Mouse (Mus musculus) CH12.LX (cell line): ENCODE data around the gene Ptgir. TPM values are rescaled to one million over a fixed set of nuclear protein-coding genes. Genes with fewer than 3 reads are reported as not detected.

Experiments
- DNase-seq: peaks from one replicate; pipeline ENCODE4 v3.0.0-alpha.2; 2013; ENCODE audit errors: extremely low read depth
- H3K27ac ChIP-seq: 2 replicates; pipeline ENCODE4 v1.5.1; 2012; ENCODE audit warnings: low read depth, mild to moderate bottlenecking, control low read depth, moderate library complexity; ENCODE audit not compliant: insufficient read depth
- H3K27me3 ChIP-seq: replicated peaks from 2 replicates; pipeline ENCODE3; 2012; ENCODE audit warnings: inconsistent platforms
- H3K36me3 ChIP-seq, 2 experiments: replicated peaks in 1 of 2; 2 replicates each; pipeline versions ENCODE3 to v1.6.1; 2012; ENCODE audit warnings: inconsistent platforms in 1 of 2, low read length in 1 of 2, mild to moderate bottlenecking in 1 of 2, mixed read lengths in 1 of 2, moderate library complexity in 1 of 2; ENCODE audit not compliant: control insufficient read depth in 1 of 2, insufficient read depth in 1 of 2
- H3K4me1 ChIP-seq, 2 experiments: 2 replicates each; pipeline ENCODE4 v1.6.1; 2012; ENCODE audit warnings: inconsistent platforms in 1 of 2, moderate library complexity in 1 of 2; ENCODE audit not compliant: insufficient read depth in 2 of 2, control insufficient read depth in 1 of 2
- H3K4me2 ChIP-seq: 2 replicates; pipeline ENCODE4 v1.6.1; 2012; ENCODE audit warnings: low read depth, mild to moderate bottlenecking, control low read depth; ENCODE audit not compliant: poor library complexity, insufficient read depth, severe bottlenecking
- H3K4me3 ChIP-seq, 3 experiments: fragments of 150-350 bp in 1 of 3; sonication (generic) in 1 of 3; replicated peaks in 1 of 3; 2 replicates each; pipeline versions ENCODE3 to v1.5.1; 2011 to 2012; ENCODE audit warnings: low read depth in 2 of 3, low read length in 2 of 3, mild to moderate bottlenecking in 2 of 3, moderate library complexity in 2 of 3, control low read depth in 1 of 3, improper control_type of control experiment in 1 of 3, inconsistent platforms in 1 of 3, mixed read lengths in 1 of 3; ENCODE audit not compliant: poor library complexity in 1 of 3
- H3K79me2 ChIP-seq: replicated peaks from 2 replicates; pipeline ENCODE4 v1.6.1; 2012; ENCODE audit warnings: mild to moderate bottlenecking, moderate library complexity; ENCODE audit not compliant: control insufficient read depth, poor library complexity, insufficient read depth, severe bottlenecking; ENCODE audit errors: extremely low read depth
- H3K9ac ChIP-seq: 2 replicates; pipeline ENCODE4 v1.6.1; 2012; ENCODE audit warnings: low read depth, mild to moderate bottlenecking, control low read depth, moderate library complexity; ENCODE audit not compliant: insufficient read depth
- H3K9me3 ChIP-seq: replicated peaks from 2 replicates; pipeline ENCODE3; 2012; ENCODE audit warnings: low read length, inconsistent platforms, mixed read lengths
- BHLHE40 ChIP-seq: IDR thresholded peaks from 2 replicates; pipeline ENCODE4 v1.6.1; 2011; ENCODE audit warnings: mild to moderate bottlenecking, low read depth, low read length, improper control_type of control experiment
- CHD1 ChIP-seq: IDR thresholded peaks from 2 replicates; pipeline ENCODE4 v1.6.1; 2012; ENCODE audit warnings: low read depth, low read length, improper control_type of control experiment, inconsistent platforms
- CHD2 ChIP-seq: IDR thresholded peaks from 2 replicates; pipeline ENCODE4 v1.6.1; 2011; ENCODE audit warnings: low read length, improper control_type of control experiment
- CTCF ChIP-seq, 2 experiments: IDR thresholded peaks in 1 of 2; conservative IDR thresholded peaks in 1 of 2; 2 replicates each; pipeline ENCODE4 v1.5.1; 2011 to 2012; ENCODE audit warnings: low read depth in 2 of 2, low read length in 2 of 2, improper control_type of control experiment in 1 of 2, inconsistent platforms in 1 of 2, mild to moderate bottlenecking in 1 of 2, moderate library complexity in 1 of 2
- E2F4 ChIP-seq: IDR thresholded peaks from 2 replicates; pipeline ENCODE4 v1.6.1; 2011; ENCODE audit warnings: low read depth, low read length, improper control_type of control experiment; ENCODE audit not compliant: insufficient replicate concordance
- ELF1 ChIP-seq: IDR thresholded peaks from 2 replicates; pipeline ENCODE4 v1.6.1; 2014; ENCODE audit warnings: low read depth, mild to moderate bottlenecking, inconsistent platforms, low read length, improper control_type of control experiment
- EP300 ChIP-seq: IDR thresholded peaks from 2 replicates; pipeline ENCODE4 v1.6.1; 2011; ENCODE audit warnings: low read length, improper control_type of control experiment
- ETS1 ChIP-seq: conservative IDR thresholded peaks from 2 replicates; pipeline ENCODE4 v1.6.1; 2012; ENCODE audit warnings: low read depth, mild to moderate bottlenecking, inconsistent platforms, low read length, improper control_type of control experiment, moderate library complexity
- GABPA ChIP-seq: IDR thresholded peaks from 2 replicates; pipeline ENCODE4 v1.6.1; 2012; ENCODE audit warnings: low read depth, low read length, improper control_type of control experiment, inconsistent platforms; ENCODE audit not compliant: insufficient replicate concordance
- HCFC1 ChIP-seq: IDR thresholded peaks from 2 replicates; pipeline ENCODE4 v1.6.1; 2012; ENCODE audit warnings: low read depth, mild to moderate bottlenecking, inconsistent platforms, low read length, improper control_type of control experiment
- IRF4 ChIP-seq: IDR thresholded peaks from 2 replicates; pipeline ENCODE4 v1.6.1; 2014; ENCODE audit warnings: low read depth, mild to moderate bottlenecking, inconsistent platforms, low read length, improper control_type of control experiment
- JUN ChIP-seq: IDR thresholded peaks from 2 replicates; pipeline ENCODE4 v1.6.1; 2011; ENCODE audit warnings: low read depth, mild to moderate bottlenecking, low read length, improper control_type of control experiment, moderate library complexity; ENCODE audit not compliant: insufficient read depth
- JUND ChIP-seq: conservative IDR thresholded peaks from 2 replicates; pipeline ENCODE4 v1.6.1; 2011; ENCODE audit warnings: low read depth, low read length, improper control_type of control experiment
- KAT2A ChIP-seq: IDR thresholded peaks from 2 replicates; pipeline ENCODE4 v1.6.1; 2012; ENCODE audit warnings: low read length, improper control_type of control experiment, inconsistent platforms; ENCODE audit not compliant: insufficient replicate concordance
- MAFK ChIP-seq: IDR thresholded peaks from 2 replicates; pipeline ENCODE4 v1.6.1; 2011; ENCODE audit warnings: low read length, improper control_type of control experiment; ENCODE audit not compliant: insufficient replicate concordance
- MAX ChIP-seq: IDR thresholded peaks from 2 replicates; pipeline ENCODE4 v1.6.1; 2011; ENCODE audit warnings: low read length, improper control_type of control experiment
- MAZ ChIP-seq: IDR thresholded peaks from 2 replicates; pipeline ENCODE4 v1.6.1; 2012; ENCODE audit warnings: low read depth, mild to moderate bottlenecking, inconsistent platforms, low read length, improper control_type of control experiment, moderate library complexity
- MEF2A ChIP-seq: IDR thresholded peaks from 2 replicates; pipeline ENCODE4 v1.6.1; 2014; ENCODE audit warnings: low read depth, mild to moderate bottlenecking, inconsistent platforms, low read length, improper control_type of control experiment, borderline replicate concordance
- MXI1 ChIP-seq: IDR thresholded peaks from 2 replicates; pipeline ENCODE4 v1.6.1; 2011; ENCODE audit warnings: mild to moderate bottlenecking, low read depth, low read length, improper control_type of control experiment
- MYC ChIP-seq: IDR thresholded peaks from 2 replicates; pipeline ENCODE4 v1.6.1; 2011; ENCODE audit warnings: low read depth, mild to moderate bottlenecking, improper control_type of control experiment, low read length
- NELFE ChIP-seq: IDR thresholded peaks from 2 replicates; pipeline ENCODE4 v1.6.1; 2011; ENCODE audit warnings: low read depth, low read length, improper control_type of control experiment
- NRF1 ChIP-seq: IDR thresholded peaks from 2 replicates; pipeline ENCODE4 v1.6.1; 2014; ENCODE audit warnings: low read depth, mild to moderate bottlenecking, inconsistent platforms, low read length, improper control_type of control experiment, moderate library complexity
- PAX5 ChIP-seq: IDR thresholded peaks from 2 replicates; pipeline ENCODE4 v1.6.1; 2012; ENCODE audit warnings: low read length, inconsistent platforms, mixed read lengths
- POLR2A ChIP-seq: IDR thresholded peaks from 2 replicates; pipeline ENCODE4 v1.6.1; 2011; ENCODE audit warnings: low read depth, mild to moderate bottlenecking, improper control_type of control experiment, low read length
- POLR2AphosphoS2 ChIP-seq: IDR thresholded peaks from 2 replicates; pipeline ENCODE4 v1.6.1; 2011; ENCODE audit warnings: low read depth, low read length, improper control_type of control experiment
- RAD21 ChIP-seq: IDR thresholded peaks from 2 replicates; pipeline ENCODE4 v1.6.1; 2011; ENCODE audit warnings: low read depth, mild to moderate bottlenecking, low read length, improper control_type of control experiment, moderate library complexity
- RCOR1 ChIP-seq: conservative IDR thresholded peaks from 2 replicates; pipeline ENCODE4 v1.6.1; 2012; ENCODE audit warnings: low read depth, mild to moderate bottlenecking, inconsistent platforms, low read length, improper control_type of control experiment
- SIN3A ChIP-seq: IDR thresholded peaks from 2 replicates; pipeline ENCODE4 v1.6.1; 2012; ENCODE audit warnings: low read length, improper control_type of control experiment, inconsistent platforms
- SMC3 ChIP-seq: IDR thresholded peaks from 2 replicates; pipeline ENCODE4 v1.6.1; 2011; ENCODE audit warnings: low read depth, low read length, improper control_type of control experiment
- TBP ChIP-seq: conservative IDR thresholded peaks from 2 replicates; pipeline ENCODE4 v1.6.1; 2011; ENCODE audit warnings: low read depth, low read length, improper control_type of control experiment
- TCF12 ChIP-seq: IDR thresholded peaks from 2 replicates; pipeline ENCODE4 v1.6.1; 2014; ENCODE audit warnings: low read depth, mild to moderate bottlenecking, inconsistent platforms, low read length, improper control_type of control experiment
- UBTF ChIP-seq: IDR thresholded peaks from 2 replicates; pipeline ENCODE4 v1.6.1; 2012; ENCODE audit warnings: low read depth, mild to moderate bottlenecking, inconsistent platforms, low read length, improper control_type of control experiment, moderate library complexity
- USF1 ChIP-seq: IDR thresholded peaks from 2 replicates; pipeline ENCODE4 v1.6.1; 2014; ENCODE audit warnings: low read depth, mild to moderate bottlenecking, inconsistent platforms, low read length, improper control_type of control experiment
- USF2 ChIP-seq: conservative IDR thresholded peaks from 2 replicates; pipeline ENCODE4 v1.6.1; 2011; ENCODE audit warnings: low read depth, low read length, improper control_type of control experiment
- ZC3H11A ChIP-seq: IDR thresholded peaks from 2 replicates; pipeline ENCODE4 v1.6.1; 2012; ENCODE audit warnings: low read depth, mild to moderate bottlenecking, inconsistent platforms, low read length, improper control_type of control experiment
- ZKSCAN1 ChIP-seq: IDR thresholded peaks from 2 replicates; pipeline ENCODE4 v1.6.1; 2012; ENCODE audit warnings: low read depth, inconsistent platforms, low read length, improper control_type of control experiment, borderline replicate concordance
- ZMIZ1 ChIP-seq: IDR thresholded peaks from 2 replicates; pipeline ENCODE4 v1.6.1; 2012; ENCODE audit warnings: low read depth, mild to moderate bottlenecking, inconsistent platforms, low read length, improper control_type of control experiment
- ZNF384 ChIP-seq: IDR thresholded peaks from 2 replicates; pipeline ENCODE4 v1.6.1; 2012; ENCODE audit warnings: low read depth, low read length, improper control_type of control experiment, inconsistent platforms
- dilution Hi-C: fragments of 300-500 bp; cut with MboI; formaldehyde crosslinking; loops from 2 replicates; pipeline ENCODE4 v1.14.3; 2020; ENCODE audit warnings: low sequenced_read_pairs; ENCODE audit not compliant: extremely low pct_unique_long_range_greater_than_20kb, extremely low pct_ligation_motif_present
- in situ Hi-C: fragments of 300-500 bp; cut with MboI; formaldehyde crosslinking; loops from 3 replicates; pipeline ENCODE4 v1.14.3; 2019; ENCODE audit warnings: low sequenced_read_pairs, low pct_ligation_motif_present, low pct_unique_long_range_greater_than_20kb, mixed read lengths
- polyA plus RNA-seq: library from polyadenylated mRNA; unstranded; fragments of >175 nt; gene quantifications from 2 replicates; pipeline ENCODE4 v1.2.1, GENCODE M21; 2012; ENCODE audit warnings: low read depth; ENCODE audit not compliant: insufficient read length
- total RNA-seq, 2 experiments: library from RNA; depleted of rRNA; stranded (reverse); fragments of 300-350 nt in 1 of 2; fragments of >200 nt in 1 of 2; gene quantifications; 2 replicates each; pipeline ENCODE4 v1.2.3; 2012 to 2014

The Ptgir gene
- total and polyA plus RNA-seq, 3 experiments = 3.8 to 31.1 (median 7.0) TPM

- H3K27ac ChIP-seq = no peak overlapping the region
- no peaks in the 10 kb centered on the region for H3K27me3 ChIP-seq
- no peaks in the 10 kb centered on the region for H3K36me3 ChIP-seq
- in situ Hi-C loops (no loop called here), dilution Hi-C loops (no loop called here)
- no peaks in the 10 kb centered on the region for H3K9me3 ChIP-seq
- H3K9ac ChIP-seq = no peak overlapping the region
- no peak for TF ChIP-seq CHD1
- TF ChIP-seq SIN3A = no peak
- no peak for TF ChIP-seq NELFE
- TF ChIP-seq IRF4 = no peak
- TF ChIP-seq ZC3H11A = no peak
- no peak for TF ChIP-seq POLR2AphosphoS2
- 0 out of 2 replicates have a peak, but pooled peaks have one; percentile 11 for TF ChIP-seq ELF1
- no peak for TF ChIP-seq JUND
- peak; percentile 78 for TF ChIP-seq SMC3
- TF ChIP-seq CHD2 = no peak
- no peak for TF ChIP-seq ZNF384
- TF ChIP-seq GABPA = no peak
- TF ChIP-seq MAX = no peak
- no peak for TF ChIP-seq TBP
- no peak for TF ChIP-seq TCF12
- TF ChIP-seq MAFK = no peak
- TF ChIP-seq HCFC1 = no peak
- TF ChIP-seq MEF2A = no peak
- TF ChIP-seq ZKSCAN1 = no peak
- no peak for TF ChIP-seq NRF1
- TF ChIP-seq KAT2A = no peak
- no peak for TF ChIP-seq JUN
- no peak for TF ChIP-seq USF1
- peak; percentile 60 to 82; a peak in 3 of 4 replicates for TF ChIP-seq CTCF (conservative IDR thresholded peaks at IDR 0.05 in 1 of 2, IDR thresholded peaks at IDR 0.05 in 1 of 2; ENCODE audit: low read depth in 2 of 2, low read length in 2 of 2)
- no peak for TF ChIP-seq EP300
- no peak for TF ChIP-seq USF2
- no peak for TF ChIP-seq ZMIZ1
- TF ChIP-seq UBTF = no peak
- peak; percentile 40 for TF ChIP-seq BHLHE40
- no peak for TF ChIP-seq MXI1
- 0 out of 2 replicates have a peak, but pooled peaks have one; percentile 37 for TF ChIP-seq MAZ
- TF ChIP-seq MYC = 0 out of 2 replicates have a peak, but pooled peaks have one; percentile 49
- no peak for TF ChIP-seq POLR2A
- no peak for TF ChIP-seq RCOR1
- no peak for TF ChIP-seq ETS1
- TF ChIP-seq E2F4 = no peak
- TF ChIP-seq RAD21 = peak; percentile 14
- no peak for TF ChIP-seq PAX5
- H3K4me1 ChIP-seq = peaks cover 2 to 15% of the 10 kb centered on the region in 2 experiments; a peak in 3 of 4 replicates
- H3K4me3 ChIP-seq = no peak overlapping the region
- DNase-seq = peak; percentile 59
- no peaks in the 10 kb centered on the region for H3K79me2 ChIP-seq
- H3K4me2 ChIP-seq = no peak overlapping the region
These were observed 26.7 kb downstream of the Ptgir start for GRCm38 (mm10) chr7:16932704-16933577.
